Mouse (Mus musculus): ENCODE measurements around the gene Mdfic. TPM values are rescaled to one million over a fixed set of nuclear protein-coding genes. Genes with fewer than 3 reads are reported as not detected.
A peak's percentile ranks its signal among the peaks of the same experiment; 100 is the strongest.

Mdfic gene
- total and polyA plus RNA-seq, 2 experiments, result 6.4 to 14.5 TPM

DNA sequence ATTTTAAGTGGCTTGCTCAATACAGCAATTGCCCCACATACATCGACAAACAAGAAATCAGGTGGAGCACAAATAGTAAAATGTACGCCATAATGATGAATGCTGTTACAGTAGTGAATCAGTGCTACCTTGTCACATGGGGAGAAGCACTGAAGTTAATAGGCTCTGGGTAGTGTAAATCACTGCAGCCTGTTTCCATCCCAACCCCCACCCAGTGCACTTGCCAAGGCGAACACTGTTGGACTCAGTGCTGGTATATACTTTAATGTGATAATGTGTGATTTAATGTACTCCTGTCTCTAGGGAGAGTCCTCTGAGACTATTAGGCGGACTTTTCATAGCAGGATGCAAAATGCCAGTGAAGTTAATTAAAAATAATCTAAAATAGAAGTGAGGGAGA is 3.8 kb downstream of the Mdfic start:
- peaks cover 5% of the 10 kb centered on the region; the same call in 1 of the 2 replicates for H3K79me2 ChIP-seq (ENCODE audit: control insufficient read depth, insufficient read depth, low read length)
- no peak overlapping the region for H3K27ac ChIP-seq (replicated peaks; ENCODE audit: insufficient read depth, low read depth, low read length)
- no peak overlapping the region for H3K9ac ChIP-seq (ENCODE audit: low read depth, low read length)
- 88% methylated on average over 4 of the region's 4 CpGs for WGBS
- no peak overlapping the region for H3K4me3 ChIP-seq (ENCODE audit: insufficient read depth, low read depth, low read length)
- peaks cover 1% of the 10 kb centered on the region; the same call in 1 of the 2 replicates for H3K36me3 ChIP-seq (ENCODE audit: control insufficient read depth, insufficient read depth, low read length)
- no peak for TF ChIP-seq CTCF (IDR thresholded peaks at IDR 0.05; ENCODE audit: low read depth, low read length)
- no peak for TF ChIP-seq POLR2A (IDR thresholded peaks at IDR 0.05; ENCODE audit: extremely low read depth, insufficient read depth, low read length)
- peaks cover 13% of the 10 kb centered on the region for H3K4me1 ChIP-seq (ENCODE audit: control insufficient read depth, insufficient read depth, low read length)
- DNase-seq (ENCODE audit: extremely low read depth, low read depth, low spot score), result no peak
- H3K27me3 ChIP-seq (ENCODE audit: control insufficient read depth, insufficient read depth, low read length), result no peaks in the 10 kb centered on the region

DNA sequence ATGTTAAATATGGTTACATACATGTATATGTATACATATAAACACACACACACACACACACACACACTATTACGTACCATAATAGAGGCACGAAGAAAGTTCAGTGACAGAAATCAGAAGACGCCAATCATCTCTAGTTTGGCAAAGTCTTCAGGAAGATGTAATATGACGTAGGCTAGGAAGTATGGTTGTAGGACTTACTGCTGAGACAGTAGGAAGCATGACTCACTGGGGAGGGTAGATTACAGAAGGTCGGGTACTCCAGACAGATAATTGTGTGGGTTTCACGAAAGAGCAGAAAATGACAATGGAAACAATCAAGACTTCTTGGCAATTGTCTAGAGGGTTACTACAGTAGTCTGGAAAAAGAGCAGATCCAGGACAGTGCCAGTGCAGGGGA is 6.0 kb downstream of the Mdfic start:
- Histone ChIP-seq H3K4me1 (ENCODE audit: control insufficient read depth, insufficient read depth, low read length) (peaks cover 26% of the 10 kb centered on the region), H3K4me3 (ENCODE audit: insufficient read depth, low read depth, low read length) (no peak overlapping the region), H3K27ac (replicated peaks; ENCODE audit: insufficient read depth, low read depth, low read length) (no peak overlapping the region), H3K36me3 (ENCODE audit: control insufficient read depth, insufficient read depth, low read length) (peaks cover 1% of the 10 kb centered on the region; the same call in 1 of the 2 replicates), H3K9ac (ENCODE audit: low read depth, low read length) (no peak overlapping the region), H3K27me3 (ENCODE audit: control insufficient read depth, insufficient read depth, low read length) (no peaks in the 10 kb centered on the region), H3K79me2 (ENCODE audit: control insufficient read depth, insufficient read depth, low read length) (peaks cover 6% of the 10 kb centered on the region; the same call in 1 of the 2 replicates)
- 78% methylated on average over 6 of the region's 6 CpGs for WGBS
- no peak for DNase-seq (ENCODE audit: extremely low read depth, low read depth, low spot score)
- TF ChIP-seq CTCF (IDR thresholded peaks at IDR 0.05; ENCODE audit: low read depth, low read length) (no peak), POLR2A (IDR thresholded peaks at IDR 0.05; ENCODE audit: extremely low read depth, insufficient read depth, low read length) (no peak)

- H3K9ac ChIP-seq (ENCODE audit: low read depth, low read length), result no peak overlapping the region
- H3K4me3 ChIP-seq (ENCODE audit: insufficient read depth, low read depth, low read length), result no peak overlapping the region
- TF ChIP-seq POLR2A (IDR thresholded peaks at IDR 0.05; ENCODE audit: extremely low read depth, insufficient read depth, low read length) (no peak), CTCF (IDR thresholded peaks at IDR 0.05; ENCODE audit: low read depth, low read length) (no peak)
- peaks cover 1% of the 10 kb centered on the region; the same call in 1 of the 2 replicates for H3K36me3 ChIP-seq (ENCODE audit: control insufficient read depth, insufficient read depth, low read length)
- DNase-seq (ENCODE audit: extremely low read depth, low read depth, low spot score), result peak; percentile 43
- no peak overlapping the region for H3K27ac ChIP-seq (replicated peaks; ENCODE audit: insufficient read depth, low read depth, low read length)
- H3K27me3 ChIP-seq (ENCODE audit: control insufficient read depth, insufficient read depth, low read length), result no peaks in the 10 kb centered on the region
- peaks cover 20% of the 10 kb centered on the region for H3K4me1 ChIP-seq (ENCODE audit: control insufficient read depth, insufficient read depth, low read length)
- peaks cover 2% of the 10 kb centered on the region; the same call in 1 of the 2 replicates for H3K79me2 ChIP-seq (ENCODE audit: control insufficient read depth, insufficient read depth, low read length)
- 56% methylated on average over 4 of the region's 4 CpGs for WGBS
Measured at GRCm38 (mm10) chr6:15727681-15728410, 7.4 kb downstream of the Mdfic start.

DNA sequence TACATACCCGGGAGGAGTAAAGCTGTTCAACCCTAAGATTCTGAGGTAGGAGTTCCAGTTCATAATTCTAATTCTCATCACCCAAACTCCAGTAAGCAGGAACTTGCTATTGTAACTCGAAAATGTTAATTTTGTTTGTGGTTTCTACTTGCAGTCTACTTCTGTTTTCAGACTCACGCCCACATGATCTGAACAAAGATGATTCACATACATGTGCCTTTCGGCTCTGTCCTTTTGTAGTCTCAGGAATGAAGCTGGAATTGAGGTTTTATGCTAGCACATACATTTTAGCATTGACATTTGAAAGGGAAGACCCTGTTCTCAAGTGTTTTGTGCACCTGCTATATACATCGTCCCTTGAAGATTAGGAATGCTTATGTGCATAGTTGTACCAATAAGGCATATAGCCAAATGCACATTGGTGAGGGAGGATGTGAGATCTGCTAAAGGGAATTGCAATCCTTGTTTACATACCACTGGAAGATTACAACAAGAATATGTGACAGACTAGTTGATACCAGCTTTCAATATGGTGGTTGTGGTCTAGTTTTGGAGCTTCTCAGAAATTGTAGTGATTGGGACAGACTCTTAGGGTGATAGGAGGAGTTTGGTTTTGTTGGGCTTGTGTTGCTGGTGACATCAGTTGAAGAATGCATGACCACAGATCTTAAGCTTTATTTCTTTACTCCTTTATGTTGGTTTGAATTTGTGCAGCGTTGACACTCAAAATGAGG is 8.6 kb downstream of the Mdfic start:
- peaks cover 1% of the 10 kb centered on the region; the same call in 1 of the 2 replicates for H3K36me3 ChIP-seq (ENCODE audit: control insufficient read depth, insufficient read depth, low read length)
- peaks cover 20% of the 10 kb centered on the region for H3K4me1 ChIP-seq (ENCODE audit: control insufficient read depth, insufficient read depth, low read length)
- peaks cover 2% of the 10 kb centered on the region; the same call in 1 of the 2 replicates for H3K79me2 ChIP-seq (ENCODE audit: control insufficient read depth, insufficient read depth, low read length)
- no peak for TF ChIP-seq POLR2A (IDR thresholded peaks at IDR 0.05; ENCODE audit: extremely low read depth, insufficient read depth, low read length)
- no peak for TF ChIP-seq CTCF (IDR thresholded peaks at IDR 0.05; ENCODE audit: low read depth, low read length)
- no peak overlapping the region for H3K4me3 ChIP-seq (ENCODE audit: insufficient read depth, low read depth, low read length)
- H3K9ac ChIP-seq (ENCODE audit: low read depth, low read length), result no peak overlapping the region
- WGBS, result 83% methylated on average over 6 of the region's 6 CpGs
- peak; percentile 37 for DNase-seq (ENCODE audit: extremely low read depth, low read depth, low spot score)
- H3K27ac ChIP-seq (replicated peaks; ENCODE audit: insufficient read depth, low read depth, low read length), result no peak overlapping the region
- H3K27me3 ChIP-seq (ENCODE audit: control insufficient read depth, insufficient read depth, low read length), result no peaks in the 10 kb centered on the region

- DNase-seq (ENCODE audit: extremely low read depth, low read depth, low spot score), result no peak
- Histone ChIP-seq H3K27ac (replicated peaks; ENCODE audit: insufficient read depth, low read depth, low read length) (peak overlapping the region; percentile 74), H3K79me2 (ENCODE audit: control insufficient read depth, insufficient read depth, low read length) (peaks cover 6% of the 10 kb centered on the region; the same call in 1 of the 2 replicates), H3K4me1 (ENCODE audit: control insufficient read depth, insufficient read depth, low read length) (peaks cover 23% of the 10 kb centered on the region), H3K36me3 (ENCODE audit: control insufficient read depth, insufficient read depth, low read length) (peaks cover 1% of the 10 kb centered on the region; the same call in 1 of the 2 replicates), H3K27me3 (ENCODE audit: control insufficient read depth, insufficient read depth, low read length) (no peaks in the 10 kb centered on the region), H3K9ac (ENCODE audit: low read depth, low read length) (no peak overlapping the region), H3K4me3 (ENCODE audit: insufficient read depth, low read depth, low read length) (no peak overlapping the region)
- WGBS, result 46% methylated on average over 2 of the region's 2 CpGs
- TF ChIP-seq POLR2A (IDR thresholded peaks at IDR 0.05; ENCODE audit: extremely low read depth, insufficient read depth, low read length) (no peak), CTCF (IDR thresholded peaks at IDR 0.05; ENCODE audit: low read depth, low read length) (no peak)
Measured at GRCm38 (mm10) chr6:15730258-15730657, 9.8 kb downstream of the Mdfic start.

All from liver, adult 2 months (tissue).